Mouse (Mus musculus): ENCODE measurements around the gene Anks1b. TPM values are rescaled to one million over a fixed set of nuclear protein-coding genes. Genes with fewer than 3 reads are reported as not detected.

The Anks1b gene
- polyA plus RNA-seq, 1 experiment from 2014 or later: 9.7 TPM

- H3K9ac ChIP-seq (ENCODE audit: low read length): no peak overlapping the region
- no peak overlapping the region for H3K4me2 ChIP-seq (ENCODE audit: low read depth)
- 14% methylated on average over 4 of the region's 4 CpGs for WGBS
- H3K36me3 ChIP-seq (ENCODE audit: control insufficient read depth, insufficient read depth, low read length): no peaks in the 10 kb centered on the region
- ATAC-seq (ENCODE audit: insufficient read depth, low FRiP score, low TSS enrichment): no peak
- H3K27me3 ChIP-seq (ENCODE audit: control insufficient read depth, insufficient read depth, low read length): peaks cover 14% of the 10 kb centered on the region
- no peak for DNase-seq (ENCODE audit: low spot score)
- no peaks in the 10 kb centered on the region for H3K9me3 ChIP-seq (ENCODE audit: control insufficient read depth, low read length)
- no peak overlapping the region for H3K4me3 ChIP-seq (ENCODE audit: low read depth, low read length)
- no peak overlapping the region for H3K27ac ChIP-seq (ENCODE audit: low read depth, low read length)
- H3K4me1 ChIP-seq (ENCODE audit: control insufficient read depth, insufficient read depth, low read length): no peaks in the 10 kb centered on the region
Measured at GRCm38 (mm10) chr10:90823438-90823837, 950.1 kb downstream of the Anks1b start.

GRCm38 (mm10) chr10:90824692-90825091 is 951.4 kb downstream of the Anks1b start:
- no peak overlapping the region for H3K4me2 ChIP-seq (ENCODE audit: low read depth)
- 77% methylated on average over 2 of the region's 2 CpGs for WGBS
- H3K9me3 ChIP-seq (ENCODE audit: control insufficient read depth, low read length): no peaks in the 10 kb centered on the region
- no peak overlapping the region for H3K27ac ChIP-seq (ENCODE audit: low read depth, low read length)
- no peak for DNase-seq (ENCODE audit: low spot score)
- no peaks in the 10 kb centered on the region for H3K36me3 ChIP-seq (ENCODE audit: control insufficient read depth, insufficient read depth, low read length)
- peaks cover 21% of the 10 kb centered on the region for H3K27me3 ChIP-seq (ENCODE audit: control insufficient read depth, insufficient read depth, low read length)
- no peak overlapping the region for H3K4me3 ChIP-seq (ENCODE audit: low read depth, low read length)
- ATAC-seq (ENCODE audit: insufficient read depth, low FRiP score, low TSS enrichment): no peak
- H3K9ac ChIP-seq (ENCODE audit: low read length): no peak overlapping the region
- H3K4me1 ChIP-seq (ENCODE audit: control insufficient read depth, insufficient read depth, low read length): no peaks in the 10 kb centered on the region

- Histone ChIP-seq H3K4me1 (ENCODE audit: control insufficient read depth, insufficient read depth, low read length) (no peaks in the 10 kb centered on the region), H3K9me3 (ENCODE audit: control insufficient read depth, low read length) (no peaks in the 10 kb centered on the region), H3K4me3 (ENCODE audit: low read depth, low read length) (no peak overlapping the region), H3K4me2 (ENCODE audit: low read depth) (no peak overlapping the region), H3K27ac (ENCODE audit: low read depth, low read length) (no peak overlapping the region), H3K36me3 (ENCODE audit: control insufficient read depth, insufficient read depth, low read length) (no peaks in the 10 kb centered on the region), H3K9ac (ENCODE audit: low read length) (no peak overlapping the region), H3K27me3 (ENCODE audit: control insufficient read depth, insufficient read depth, low read length) (peaks cover 34% of the 10 kb centered on the region)
- DNase-seq (ENCODE audit: low spot score): peak; percentile 41
- no peak for ATAC-seq (ENCODE audit: insufficient read depth, low FRiP score, low TSS enrichment)
- WGBS: 16% methylated on average over 4 of the region's 4 CpGs
Measured at GRCm38 (mm10) chr10:90826939-90827338, 953.6 kb downstream of the Anks1b start.

- no peaks in the 10 kb centered on the region for H3K36me3 ChIP-seq (ENCODE audit: control insufficient read depth, insufficient read depth, low read length)
- H3K4me2 ChIP-seq (ENCODE audit: low read depth): peak overlapping the region; percentile 80
Measured at GRCm38 (mm10) chr10:90828581-90829393, 955.5 kb downstream of the Anks1b start.

GRCm38 (mm10) chr10:90829394-90830267 is 956.3 kb downstream of the Anks1b start:
- Histone ChIP-seq H3K9me3 (ENCODE audit: control insufficient read depth, low read length) (no peaks in the 10 kb centered on the region), H3K4me2 (ENCODE audit: low read depth) (peak overlapping the region; percentile 80), H3K4me3 (ENCODE audit: low read depth, low read length) (peak overlapping the region; percentile 57), H3K36me3 (ENCODE audit: control insufficient read depth, insufficient read depth, low read length) (no peaks in the 10 kb centered on the region), H3K9ac (ENCODE audit: low read length) (peak overlapping the region; percentile 69), H3K27ac (ENCODE audit: low read depth, low read length) (peak overlapping the region; percentile 79), H3K4me1 (ENCODE audit: control insufficient read depth, insufficient read depth, low read length) (no peaks in the 10 kb centered on the region), H3K27me3 (ENCODE audit: control insufficient read depth, insufficient read depth, low read length) (peaks cover 34% of the 10 kb centered on the region)
- under 1% methylated on average over 42 of the region's 76 CpGs for WGBS
- DNase-seq (ENCODE audit: low spot score): peak; percentile 78
- peak; percentile 82 for ATAC-seq (ENCODE audit: insufficient read depth, low FRiP score, low TSS enrichment)

More at GRCm38 (mm10) chr10:90828581-90829393, 955.5 kb downstream of the Anks1b start:
- H3K9me3 ChIP-seq (ENCODE audit: control insufficient read depth, low read length): no peaks in the 10 kb centered on the region
- H3K27ac ChIP-seq (ENCODE audit: low read depth, low read length): peak overlapping the region; percentile 79
- peak overlapping the region; percentile 69 for H3K9ac ChIP-seq (ENCODE audit: low read length)
- no peaks in the 10 kb centered on the region for H3K4me1 ChIP-seq (ENCODE audit: control insufficient read depth, insufficient read depth, low read length)
- ATAC-seq (ENCODE audit: insufficient read depth, low FRiP score, low TSS enrichment) (peak; percentile 82), DNase-seq (ENCODE audit: low spot score) (peak; percentile 66)
- H3K27me3 ChIP-seq (ENCODE audit: control insufficient read depth, insufficient read depth, low read length): peaks cover 34% of the 10 kb centered on the region
- peak overlapping the region; percentile 57 for H3K4me3 ChIP-seq (ENCODE audit: low read depth, low read length)
- under 1% methylated on average over 35 of the region's 73 CpGs for WGBS

GRCm38 (mm10) chr10:90830268-90830585 is 956.9 kb downstream of the Anks1b start:
- Histone ChIP-seq H3K36me3 (ENCODE audit: control insufficient read depth, insufficient read depth, low read length) (no peaks in the 10 kb centered on the region), H3K27ac (ENCODE audit: low read depth, low read length) (no peak overlapping the region), H3K4me1 (ENCODE audit: control insufficient read depth, insufficient read depth, low read length) (no peaks in the 10 kb centered on the region), H3K4me2 (ENCODE audit: low read depth) (peak overlapping the region; percentile 80), H3K9me3 (ENCODE audit: control insufficient read depth, low read length) (no peaks in the 10 kb centered on the region), H3K27me3 (ENCODE audit: control insufficient read depth, insufficient read depth, low read length) (peaks cover 34% of the 10 kb centered on the region), H3K4me3 (ENCODE audit: low read depth, low read length) (peak overlapping the region; percentile 57), H3K9ac (ENCODE audit: low read length) (no peak overlapping the region)
- peak; percentile 24 for DNase-seq (ENCODE audit: low spot score)
- no peak for ATAC-seq (ENCODE audit: insufficient read depth, low FRiP score, low TSS enrichment)
- 1% methylated on average over 11 of the region's 11 CpGs for WGBS

- H3K27me3 ChIP-seq (ENCODE audit: control insufficient read depth, insufficient read depth, low read length): peaks cover 34% of the 10 kb centered on the region
Measured at GRCm38 (mm10) chr10:90830591-90831287, 957.4 kb downstream of the Anks1b start.

GRCm38 (mm10) chr10:90831288-90831626 is 957.9 kb downstream of the Anks1b start:
- WGBS: 13% methylated on average over 2 of the region's 2 CpGs
- peak overlapping the region; percentile 80 for H3K4me2 ChIP-seq (ENCODE audit: low read depth)
- H3K4me3 ChIP-seq (ENCODE audit: low read depth, low read length): peak overlapping the region; percentile 57; the same call in 1 of the 2 replicates

More at GRCm38 (mm10) chr10:90830591-90831287, 957.4 kb downstream of the Anks1b start:
- H3K36me3 ChIP-seq (ENCODE audit: control insufficient read depth, insufficient read depth, low read length): no peaks in the 10 kb centered on the region
- peak overlapping the region; percentile 80 for H3K4me2 ChIP-seq (ENCODE audit: low read depth)
- H3K9ac ChIP-seq (ENCODE audit: low read length): no peak overlapping the region
- no peaks in the 10 kb centered on the region for H3K9me3 ChIP-seq (ENCODE audit: control insufficient read depth, low read length)
- H3K4me3 ChIP-seq (ENCODE audit: low read depth, low read length): peak overlapping the region; percentile 57
- 2% methylated on average over 21 of the region's 21 CpGs for WGBS
- ATAC-seq (ENCODE audit: insufficient read depth, low FRiP score, low TSS enrichment): no peak
- no peak overlapping the region for H3K27ac ChIP-seq (ENCODE audit: low read depth, low read length)
- H3K4me1 ChIP-seq (ENCODE audit: control insufficient read depth, insufficient read depth, low read length): no peaks in the 10 kb centered on the region
- peak; percentile 28 for DNase-seq (ENCODE audit: low spot score)

More at GRCm38 (mm10) chr10:90831288-90831626, 957.9 kb downstream of the Anks1b start:
- H3K9me3 ChIP-seq (ENCODE audit: control insufficient read depth, low read length): no peaks in the 10 kb centered on the region
- H3K27ac ChIP-seq (ENCODE audit: low read depth, low read length): no peak overlapping the region
- no peaks in the 10 kb centered on the region for H3K4me1 ChIP-seq (ENCODE audit: control insufficient read depth, insufficient read depth, low read length)
- peaks cover 34% of the 10 kb centered on the region for H3K27me3 ChIP-seq (ENCODE audit: control insufficient read depth, insufficient read depth, low read length)
- DNase-seq (ENCODE audit: low spot score) (no peak), ATAC-seq (ENCODE audit: insufficient read depth, low FRiP score, low TSS enrichment) (no peak)
- no peaks in the 10 kb centered on the region for H3K36me3 ChIP-seq (ENCODE audit: control insufficient read depth, insufficient read depth, low read length)
- no peak overlapping the region for H3K9ac ChIP-seq (ENCODE audit: low read length)

Measured in neural tube, embryonic 11.5 days (tissue).